Mouse (Mus musculus) heart, embryonic 10.5 days (tissue): ENCODE data around the gene Agl. TPM values are rescaled to one million over a fixed set of nuclear protein-coding genes. Genes with fewer than 3 reads are reported as not detected.
"Not testable (repeated sequence)": the region's sequence is repeated elsewhere in the genome, so short reads cannot be mapped to it uniquely, and the experiment has no call there.

Experiments
- DNase-seq: peaks from one replicate; pipeline ENCODE4 v3.0.0-alpha.2; 2017; ENCODE audit warnings: low spot score
- H3K27ac ChIP-seq: fragments of 300-500 bp; sonication (generic); 2 replicates; pipeline ENCODE4 v1.5.1; 2016; ENCODE audit warnings: mild to moderate bottlenecking
- H3K27me3 ChIP-seq: fragments of 300-500 bp; sonication (generic); 2 replicates; pipeline ENCODE4 v1.6.1; 2016; ENCODE audit warnings: mild to moderate bottlenecking; ENCODE audit not compliant: poor library complexity, insufficient read depth, severe bottlenecking
- H3K36me3 ChIP-seq: fragments of 300-500 bp; sonication (generic); 2 replicates; pipeline ENCODE4 v1.6.1; 2016; ENCODE audit warnings: mild to moderate bottlenecking, moderate library complexity
- H3K4me1 ChIP-seq: fragments of 300-500 bp; sonication (generic); 2 replicates; pipeline ENCODE4 v1.6.1; 2016; ENCODE audit warnings: mild to moderate bottlenecking
- H3K4me3 ChIP-seq: fragments of 300-500 bp; sonication (generic); 2 replicates; pipeline ENCODE4 v1.5.1; 2016; ENCODE audit warnings: mild to moderate bottlenecking, moderate library complexity
- H3K9me3 ChIP-seq: fragments of 300-500 bp; sonication (generic); 2 replicates; pipeline ENCODE4 v1.6.1; 2016; ENCODE audit warnings: mild to moderate bottlenecking, moderate library complexity
- whole genome bisulfite sequencing: fragments of 180-500 bp; shearing (Covaris S2); methylation state at CpG from one replicate; pipeline ENCODE4 v1.1.7; 2016; 5-methylcytosine and 5-hydroxymethylcytosine counted together
- polyA plus RNA-seq: library from polyadenylated mRNA; unstranded; fragments of >200 nt; fragmentation: Nextera tagmentation; extraction: Ambion mirVana; gene quantifications from 2 replicates; pipeline ENCODE4 v1.2.1, GENCODE M21; 2016

Agl gene
- polyA plus RNA-seq, 1 experiment from 2014 or later: 30.7 TPM

- Histone ChIP-seq H3K9me3 (no peaks in the 10 kb centered on the region), H3K27me3 (no peaks in the 10 kb centered on the region), H3K36me3 (peaks cover 88% of the 10 kb centered on the region), H3K4me1 (no peaks in the 10 kb centered on the region), H3K4me3 (no peak overlapping the region), H3K27ac (no peak overlapping the region)
- no peak for DNase-seq
- 82% methylated on average over 2 of the region's 2 CpGs for WGBS
These were observed 36.4 kb downstream of the Agl start for GRCm38 (mm10) chr3:116771597-116771996.

GRCm38 (mm10) chr3:116766963-116767362 is 41.0 kb downstream of the Agl start:
- DNase-seq, H3K4me3 ChIP-seq, H3K9me3 ChIP-seq, H3K27ac ChIP-seq, H3K4me1 ChIP-seq, H3K27me3 ChIP-seq: not testable (repeated sequence)
- whole genome bisulfite sequencing: 86% methylated on average over 7 of the region's 7 CpGs
- peaks cover 60% of the 10 kb centered on the region for H3K36me3 ChIP-seq

GRCm38 (mm10) chr3:116752818-116753217 is 55.1 kb downstream of the Agl start:
- Histone ChIP-seq H3K4me3 (no peak overlapping the region), H3K27ac (no peak overlapping the region), H3K9me3 (no peaks in the 10 kb centered on the region), H3K27me3 (no peaks in the 10 kb centered on the region), H3K4me1 (no peaks in the 10 kb centered on the region), H3K36me3 (peaks cover 79% of the 10 kb centered on the region)
- 96% methylated on average over 8 of the region's 8 CpGs for WGBS
- DNase-seq: no peak

- Histone ChIP-seq H3K9me3 (no peaks in the 10 kb centered on the region), H3K36me3 (peaks cover 69% of the 10 kb centered on the region), H3K27ac (no peak overlapping the region), H3K27me3 (no peaks in the 10 kb centered on the region), H3K4me1 (no peaks in the 10 kb centered on the region), H3K4me3 (no peak overlapping the region)
- no peak for DNase-seq
- WGBS: 88% methylated on average over 4 of the region's 4 CpGs
These were observed 56.6 kb downstream of the Agl start for GRCm38 (mm10) chr3:116751191-116751860.

- Histone ChIP-seq H3K9me3 (no peaks in the 10 kb centered on the region), H3K4me1 (no peaks in the 10 kb centered on the region), H3K36me3 (peaks cover 74% of the 10 kb centered on the region), H3K4me3 (no peak overlapping the region), H3K27ac (no peak overlapping the region), H3K27me3 (no peaks in the 10 kb centered on the region)
- DNase-seq: peak; percentile 78
- WGBS: 60% methylated on average over 8 of the region's 8 CpGs
These were observed 59.4 kb downstream of the Agl start for GRCm38 (mm10) chr3:116748391-116749170.

- not testable (repeated sequence) for H3K27me3 ChIP-seq, H3K4me1 ChIP-seq, DNase-seq, H3K4me3 ChIP-seq, H3K27ac ChIP-seq, H3K9me3 ChIP-seq
- 88% methylated on average over 7 of the region's 7 CpGs for WGBS
- peaks cover 73% of the 10 kb centered on the region for H3K36me3 ChIP-seq
These were observed 60.3 kb downstream of the Agl start for GRCm38 (mm10) chr3:116747648-116748047.

GRCm38 (mm10) chr3:116740963-116741362 is 67.0 kb downstream of the Agl start:
- Histone ChIP-seq H3K9me3 (no peaks in the 10 kb centered on the region), H3K4me1 (no peaks in the 10 kb centered on the region), H3K27me3 (no peaks in the 10 kb centered on the region), H3K4me3 (no peak overlapping the region), H3K27ac (no peak overlapping the region), H3K36me3 (peaks cover 26% of the 10 kb centered on the region)
- WGBS: 71% methylated on average over 9 of the region's 9 CpGs
- peak; percentile 42 for DNase-seq

- no peak for DNase-seq
- H3K9me3 ChIP-seq: no peaks in the 10 kb centered on the region
- WGBS: 87% methylated on average over 5 of the region's 5 CpGs
- H3K36me3 ChIP-seq: peaks cover 20% of the 10 kb centered on the region
- H3K4me3 ChIP-seq: no peak overlapping the region
- no peaks in the 10 kb centered on the region for H3K4me1 ChIP-seq
- H3K27ac ChIP-seq: no peak overlapping the region
- no peaks in the 10 kb centered on the region for H3K27me3 ChIP-seq
These were observed 67.9 kb downstream of the Agl start for GRCm38 (mm10) chr3:116740106-116740505.

GRCm38 (mm10) chr3:116737326-116737731 is 70.6 kb downstream of the Agl start:
- Histone ChIP-seq H3K4me3 (no peak overlapping the region), H3K4me1 (no peaks in the 10 kb centered on the region), H3K36me3 (no peaks in the 10 kb centered on the region), H3K9me3 (no peaks in the 10 kb centered on the region), H3K27ac (no peak overlapping the region), H3K27me3 (no peaks in the 10 kb centered on the region)
- 81% methylated on average over 8 of the region's 8 CpGs for WGBS
- DNase-seq: peak; percentile 30

- peaks cover 7% of the 10 kb centered on the region for H3K4me1 ChIP-seq
- no peaks in the 10 kb centered on the region for H3K9me3 ChIP-seq
- DNase-seq: no peak
- no peak overlapping the region for H3K27ac ChIP-seq
- H3K27me3 ChIP-seq: no peaks in the 10 kb centered on the region
- no peak overlapping the region for H3K4me3 ChIP-seq
- WGBS: 75% methylated on average over 2 of the region's 2 CpGs
- H3K36me3 ChIP-seq: no peaks in the 10 kb centered on the region
These were observed 78.3 kb downstream of the Agl start for GRCm38 (mm10) chr3:116729483-116730174.

- no peaks in the 10 kb centered on the region for H3K36me3 ChIP-seq
- H3K4me1 ChIP-seq: peaks cover 7% of the 10 kb centered on the region
- WGBS: 62% methylated on average over 9 of the region's 9 CpGs
- no peak overlapping the region for H3K4me3 ChIP-seq
- H3K27ac ChIP-seq: no peak overlapping the region
- H3K27me3 ChIP-seq: no peaks in the 10 kb centered on the region
- no peaks in the 10 kb centered on the region for H3K9me3 ChIP-seq
- DNase-seq: no peak
These were observed 81.2 kb downstream of the Agl start for GRCm38 (mm10) chr3:116726807-116727206.

- Histone ChIP-seq H3K4me1 (peaks cover 7% of the 10 kb centered on the region), H3K27me3 (no peaks in the 10 kb centered on the region), H3K4me3 (no peak overlapping the region), H3K27ac (no peak overlapping the region), H3K9me3 (no peaks in the 10 kb centered on the region), H3K36me3 (no peaks in the 10 kb centered on the region)
- no peak for DNase-seq
- 63% methylated on average over 10 of the region's 10 CpGs for WGBS
These were observed 84.2 kb downstream of the Agl start for GRCm38 (mm10) chr3:116723496-116724481.
